Mouse (Mus musculus) stomach, postnatal 0 days (tissue): ENCODE measurements around the gene Frrs1. TPM values are rescaled to one million over a fixed set of nuclear protein-coding genes. Genes with fewer than 3 reads are reported as not detected.
A peak's percentile ranks its signal among the peaks of the same experiment; 100 is the strongest.

ENCODE experiments used
- ATAC-seq: fragments of 200-750 bp; cut with Nextera tagmentation; 2 replicates; pipeline ENCODE4 v1.8.0; 2017; ENCODE audit not compliant: low FRiP score, low TSS enrichment
- DNase-seq: peaks from one replicate; pipeline ENCODE4 v3.0.0-alpha.2; 2016; ENCODE audit warnings: low spot score
- H3K27ac ChIP-seq: fragments of 300-500 bp; sonication (generic); replicated peaks from 2 replicates; pipeline ENCODE4 v1.5.1; 2014; ENCODE audit warnings: mild to moderate bottlenecking, control low read depth
- H3K27me3 ChIP-seq: fragments of 300-500 bp; sonication (generic); 2 replicates; pipeline ENCODE4 v1.6.1; 2014; ENCODE audit warnings: low read length; ENCODE audit not compliant: control insufficient read depth, insufficient read depth
- H3K36me3 ChIP-seq: fragments of 300-500 bp; sonication (generic); 2 replicates; pipeline ENCODE4 v1.6.1; 2014; ENCODE audit warnings: low read length, mixed read lengths; ENCODE audit not compliant: control insufficient read depth, insufficient read depth
- H3K4me1 ChIP-seq: fragments of 300-500 bp; sonication (generic); replicated peaks from 2 replicates; pipeline ENCODE4 v1.6.1; 2014; ENCODE audit warnings: antibody characterized with exemption; ENCODE audit not compliant: control insufficient read depth, insufficient read depth
- H3K4me2 ChIP-seq: fragments of 300-500 bp; sonication (generic); replicated peaks from 2 replicates; pipeline ENCODE4 v1.6.1; 2014; ENCODE audit warnings: low read depth, mild to moderate bottlenecking, control low read depth, moderate library complexity
- H3K4me3 ChIP-seq: fragments of 300-500 bp; sonication (generic); 2 replicates; pipeline ENCODE4 v1.5.1; 2014; ENCODE audit warnings: low read depth, low read length, control low read depth
- H3K9ac ChIP-seq: fragments of 300-500 bp; sonication (generic); 2 replicates; pipeline ENCODE4 v1.6.1; 2014; ENCODE audit warnings: mild to moderate bottlenecking, low read length, control low read depth, mixed read lengths
- H3K9me3 ChIP-seq: fragments of 300-500 bp; sonication (generic); 2 replicates; pipeline ENCODE4 v1.6.1; 2016; ENCODE audit warnings: low read length; ENCODE audit not compliant: control insufficient read depth
- CTCF ChIP-seq: IDR thresholded peaks from 2 replicates; pipeline ENCODE4 v1.5.1; 2016; ENCODE audit warnings: antibody characterized with exemption, low read depth, mild to moderate bottlenecking, moderate library complexity
- EP300 ChIP-seq: optimal IDR thresholded peaks from 2 replicates; pipeline ENCODE3; 2016; ENCODE audit warnings: antibody characterized with exemption
- WGBS: fragments of 180-500 bp; shearing (Covaris S2); extraction: QIAGEN DNeasy Blood & Tissue Kit; methylation state at CpG from one replicate; pipeline ENCODE4 v1.1.7; 2014; 5-methylcytosine and 5-hydroxymethylcytosine counted together
- polyA plus RNA-seq: library from polyadenylated mRNA; unstranded; fragments of >200 nt; fragmentation: Nextera tagmentation; extraction: Ambion mirVana; gene quantifications from 2 replicates; pipeline ENCODE4 v1.2.1, GENCODE M21; 2015

Frrs1 gene
- polyA plus RNA-seq, 1 experiment from 2014 or later: 22.3 TPM

GRCm38 (mm10) chr3:116889358-116889757 lies 30.1 kb downstream of the Frrs1 start:
- H3K27ac ChIP-seq: no peak overlapping the region
- no peaks in the 10 kb centered on the region for H3K27me3 ChIP-seq
- no peak for DNase-seq
- ATAC-seq: no peak
- H3K4me2 ChIP-seq: no peak overlapping the region
- H3K9ac ChIP-seq: no peak overlapping the region
- WGBS: 89% methylated on average over 7 of the region's 7 CpGs
- no peaks in the 10 kb centered on the region for H3K9me3 ChIP-seq
- no peak overlapping the region for H3K4me3 ChIP-seq
- no peaks in the 10 kb centered on the region; the same call in 1 of the 2 replicates for H3K36me3 ChIP-seq
- TF ChIP-seq CTCF (no peak), EP300 (no peak)
- no peaks in the 10 kb centered on the region for H3K4me1 ChIP-seq

GRCm38 (mm10) chr3:116890576-116890975 lies 31.3 kb downstream of the Frrs1 start:
- H3K36me3 ChIP-seq: no peaks in the 10 kb centered on the region; the same call in 1 of the 2 replicates
- H3K4me2 ChIP-seq: no peak overlapping the region
- no peaks in the 10 kb centered on the region for H3K9me3 ChIP-seq
- no peak overlapping the region for H3K27ac ChIP-seq
- 92% methylated on average over 4 of the region's 4 CpGs for WGBS
- no peak for DNase-seq
- H3K4me3 ChIP-seq: no peak overlapping the region
- TF ChIP-seq CTCF (no peak), EP300 (no peak)
- H3K4me1 ChIP-seq: no peaks in the 10 kb centered on the region
- no peak for ATAC-seq
- no peaks in the 10 kb centered on the region for H3K27me3 ChIP-seq
- no peak overlapping the region for H3K9ac ChIP-seq

DNA sequence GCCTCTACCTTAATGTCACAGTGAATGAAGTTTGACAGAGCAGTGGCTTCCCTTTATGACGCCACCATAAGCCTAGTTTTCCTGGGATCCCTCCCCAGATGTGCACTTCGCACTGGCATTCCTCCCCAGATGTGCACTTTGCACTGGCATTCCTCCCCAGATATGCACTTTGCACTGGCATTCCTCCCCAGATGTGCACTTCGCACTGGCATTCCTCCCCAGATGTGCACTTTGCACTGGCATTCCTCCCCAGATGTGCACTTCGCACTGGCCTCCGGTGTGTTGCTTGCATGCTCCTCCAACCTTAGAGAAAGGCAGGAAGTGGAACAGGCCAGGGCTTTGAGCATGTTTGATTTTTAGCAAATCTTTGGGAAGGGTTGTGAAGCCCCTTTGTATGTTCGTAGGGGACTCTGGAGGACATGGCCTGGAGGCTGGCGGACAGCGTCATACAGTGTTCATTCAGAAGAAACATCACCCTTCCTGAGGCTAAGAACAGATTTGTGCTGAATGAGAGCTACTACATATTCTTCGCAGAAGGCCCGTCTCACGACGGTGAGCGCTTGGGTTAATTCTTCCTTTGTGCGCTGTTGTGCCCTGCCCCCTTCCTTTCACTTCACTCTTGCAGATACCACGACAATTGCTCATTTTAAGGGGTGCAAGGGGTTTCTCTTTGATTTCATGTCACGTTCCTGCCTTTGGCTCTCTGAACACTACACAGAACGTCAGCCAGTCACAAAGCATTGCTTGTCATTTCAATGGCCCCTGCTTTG lies 32.4 kb downstream of the Frrs1 start:
- Histone ChIP-seq H3K4me1 (no peaks in the 10 kb centered on the region), H3K27me3 (no peaks in the 10 kb centered on the region), H3K9me3 (no peaks in the 10 kb centered on the region), H3K36me3 (no peaks in the 10 kb centered on the region; the same call in 1 of the 2 replicates), H3K4me3 (no peak overlapping the region), H3K9ac (no peak overlapping the region), H3K27ac (no peak overlapping the region), H3K4me2 (no peak overlapping the region)
- TF ChIP-seq CTCF: no peak
- TF ChIP-seq EP300: no peak
- DNase-seq (no peak), ATAC-seq (no peak)
- WGBS: 88% methylated on average over 17 of the region's 17 CpGs

DNA sequence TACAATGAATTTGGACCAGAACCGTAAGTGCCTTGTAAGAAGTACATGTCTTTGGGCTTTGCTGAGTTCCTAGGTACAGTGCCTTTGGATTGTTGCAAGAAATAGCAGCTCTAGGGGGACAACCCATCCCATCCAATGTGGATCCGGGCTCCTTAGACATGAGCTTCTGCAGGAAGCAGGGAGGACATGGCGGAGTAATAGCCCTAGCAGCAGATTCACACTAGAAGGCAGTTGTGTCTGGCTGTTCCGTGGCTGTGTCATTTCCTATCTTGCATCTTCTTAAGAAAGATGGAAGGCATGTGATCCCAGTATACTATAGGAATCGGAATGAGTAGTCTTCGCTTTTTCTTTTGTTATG lies 32.9 kb downstream of the Frrs1 start:
- WGBS: 96% methylated on average over 6 of the region's 6 CpGs

DNA sequence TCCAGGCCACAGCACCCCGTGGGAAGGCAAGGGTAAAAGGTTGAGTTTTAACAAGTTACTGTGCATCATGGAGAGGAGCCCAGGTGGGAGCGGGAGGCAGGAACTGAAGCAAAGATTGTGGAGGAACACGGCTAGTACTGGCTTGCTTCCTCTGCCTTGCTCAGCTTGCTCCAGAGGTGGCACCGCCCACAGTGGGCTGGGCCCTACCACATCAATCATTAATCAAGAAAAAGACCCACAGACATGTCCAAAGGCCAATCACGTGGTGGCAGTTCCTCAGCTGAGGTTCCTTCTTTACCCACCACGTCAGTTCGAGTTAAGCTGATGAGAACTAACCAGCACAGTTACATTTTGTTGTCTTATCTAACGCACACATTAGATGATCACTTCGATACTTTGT lies 33.6 kb downstream of the Frrs1 start:
- Histone ChIP-seq H3K4me2 (no peak overlapping the region), H3K27ac (no peak overlapping the region), H3K36me3 (no peaks in the 10 kb centered on the region), H3K27me3 (no peaks in the 10 kb centered on the region), H3K4me3 (no peak overlapping the region), H3K9me3 (no peaks in the 10 kb centered on the region), H3K4me1 (no peaks in the 10 kb centered on the region), H3K9ac (no peak overlapping the region)
- 70% methylated on average over 9 of the region's 9 CpGs for WGBS
- ATAC-seq (no peak), DNase-seq (no peak)
- TF ChIP-seq CTCF: no peak
- TF ChIP-seq EP300: no peak

More for the DNA sequence above, 32.9 kb downstream of the Frrs1 start:
- no peaks in the 10 kb centered on the region for H3K9me3 ChIP-seq
- H3K36me3 ChIP-seq: no peaks in the 10 kb centered on the region
- ATAC-seq (no peak), DNase-seq (no peak)
- no peaks in the 10 kb centered on the region for H3K27me3 ChIP-seq
- H3K9ac ChIP-seq: no peak overlapping the region
- no peak overlapping the region for H3K4me2 ChIP-seq
- H3K4me3 ChIP-seq: no peak overlapping the region
- TF ChIP-seq EP300: no peak
- TF ChIP-seq CTCF: no peak
- no peaks in the 10 kb centered on the region for H3K4me1 ChIP-seq
- no peak overlapping the region for H3K27ac ChIP-seq

GRCm38 (mm10) chr3:116904158-116904557 lies 44.9 kb downstream of the Frrs1 start:
- H3K9me3 ChIP-seq: no peaks in the 10 kb centered on the region
- no peak overlapping the region for H3K4me2 ChIP-seq
- no peaks in the 10 kb centered on the region for H3K36me3 ChIP-seq
- no peak overlapping the region for H3K4me3 ChIP-seq
- ATAC-seq: no peak
- no peaks in the 10 kb centered on the region for H3K4me1 ChIP-seq
- peak; percentile 65 for DNase-seq
- H3K27me3 ChIP-seq: no peaks in the 10 kb centered on the region
- TF ChIP-seq CTCF: peak; percentile 89
- no peak for TF ChIP-seq EP300
- no peak overlapping the region for H3K27ac ChIP-seq
- H3K9ac ChIP-seq: no peak overlapping the region
- WGBS: 28% methylated on average over 6 of the region's 6 CpGs
